Mouse (Mus musculus) embryonic fibroblast, embryonic 13.5 days (primary cell): ENCODE data around the gene Ces2h.

Experiments
- CTCF ChIP-seq: IDR thresholded peaks from 2 replicates; pipeline ENCODE4 v1.5.1; 2011; ENCODE audit warnings: mild to moderate bottlenecking, control low read depth, low read length, moderate library complexity, borderline replicate concordance; ENCODE audit not compliant: insufficient read depth
- POLR2A ChIP-seq: IDR thresholded peaks from 2 replicates; pipeline ENCODE4 v1.6.1; 2011; ENCODE audit warnings: low read depth, mild to moderate bottlenecking, control low read depth, low read length, moderate library complexity

DNA sequence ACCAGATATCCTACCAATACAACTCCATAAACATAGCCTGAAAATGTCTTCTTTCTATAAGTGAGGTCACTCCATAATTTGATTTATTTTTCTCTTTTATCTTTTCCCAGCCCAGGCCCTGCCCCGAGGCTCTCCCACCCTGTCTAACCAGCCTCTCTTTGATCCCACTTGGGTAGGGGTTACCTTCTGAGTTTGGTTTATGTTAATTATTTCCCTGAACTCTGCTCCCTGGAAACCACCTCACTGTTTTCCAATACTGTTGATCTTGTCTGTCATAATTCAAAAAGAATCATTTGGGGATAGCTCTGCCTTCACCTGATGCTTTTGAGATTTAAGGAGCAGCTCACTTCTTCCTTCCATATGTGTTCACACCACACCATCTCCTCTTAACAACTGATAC, 42.9 kb downstream of the Ces2h start:
- TF ChIP-seq POLR2A: no peak
- no peak for TF ChIP-seq CTCF
